Mouse (Mus musculus): ENCODE data around the gene Arnt2.

The Arnt2 gene

DNA sequence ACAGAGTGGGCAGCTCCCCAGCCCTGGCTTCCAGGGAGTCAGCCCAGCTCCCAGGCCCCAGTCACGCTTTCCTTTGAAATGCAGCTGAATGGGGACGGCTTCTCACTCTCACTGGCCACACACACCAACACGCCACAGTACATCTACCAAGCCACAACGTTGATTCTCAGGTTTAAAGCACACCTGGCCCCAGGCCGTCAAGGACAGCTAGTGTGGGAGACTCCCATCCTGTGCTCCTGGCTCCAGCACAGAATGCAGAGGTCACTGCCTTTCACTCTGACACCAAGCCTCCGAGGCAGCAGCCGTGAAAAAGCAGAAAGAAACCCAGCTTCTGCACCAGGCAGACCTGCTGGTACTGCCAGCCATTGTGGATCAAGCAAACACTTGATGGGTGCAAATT is 160.6 kb downstream of the Arnt2 start:
- no peak for DNase-seq (ENCODE audit: low read depth, low spot score)

GRCm38 (mm10) chr7:84247960-84248665 is 161.9 kb downstream of the Arnt2 start:
- no peak for DNase-seq (ENCODE audit: low read depth, low spot score)

- DNase-seq (ENCODE audit: low read depth, low spot score), result no peak
These were observed 163.1 kb downstream of the Arnt2 start for GRCm38 (mm10) chr7:84246878-84247277.

- no peak for DNase-seq (ENCODE audit: low read depth, low spot score)
These were observed 163.9 kb downstream of the Arnt2 start for GRCm38 (mm10) chr7:84246093-84246492.

- DNase-seq (ENCODE audit: low read depth, low spot score), result no peak
These were observed 169.6 kb downstream of the Arnt2 start for GRCm38 (mm10) chr7:84240406-84240805.

DNA sequence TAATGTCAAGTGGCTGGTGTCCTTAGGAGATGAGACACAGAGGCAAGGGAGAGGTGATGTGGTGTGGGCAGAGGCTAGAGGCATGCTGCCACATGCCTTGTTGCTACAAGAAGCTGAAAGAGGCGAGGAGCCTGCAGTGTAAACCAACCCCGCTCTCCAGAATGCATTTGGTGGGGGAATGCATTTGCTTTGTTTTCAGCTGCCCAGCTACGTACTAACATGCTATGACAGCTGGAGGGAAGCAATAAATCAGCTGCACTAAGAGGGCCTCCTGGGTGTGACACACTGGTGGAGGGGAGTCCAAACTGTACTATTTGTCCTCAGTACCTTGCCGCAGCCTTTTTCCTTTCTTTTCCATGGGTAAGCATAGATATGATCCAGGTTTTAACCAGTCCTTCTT is 172.3 kb downstream of the Arnt2 start:
- peak; percentile 53 for DNase-seq (ENCODE audit: low read depth, low spot score)

DNA sequence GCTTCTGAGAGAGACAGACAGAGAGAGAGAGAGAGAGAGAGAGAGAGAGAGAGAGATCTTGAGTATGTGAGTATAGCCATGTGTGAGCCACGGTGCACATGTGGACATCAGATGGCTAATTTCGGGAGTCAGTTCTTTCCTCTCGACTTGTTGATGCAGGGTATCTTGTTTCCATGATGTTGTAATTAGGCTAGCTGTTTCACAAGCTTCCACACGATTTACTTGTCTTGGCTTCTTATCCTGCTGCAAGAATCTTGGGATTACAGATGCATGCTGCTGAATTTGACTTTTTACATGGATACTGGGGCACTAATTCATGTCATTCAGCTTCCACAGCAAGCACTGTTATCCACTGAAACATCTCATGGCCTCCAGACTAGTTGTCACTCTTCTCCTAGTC is 178.6 kb downstream of the Arnt2 start:
- no peak for DNase-seq (ENCODE audit: low read depth, low spot score)

GRCm38 (mm10) chr7:84227652-84228051 is 182.3 kb downstream of the Arnt2 start:
- no peak for DNase-seq (ENCODE audit: low read depth, low spot score)

- DNase-seq (ENCODE audit: low read depth, low spot score), result no peak
These were observed 183.1 kb downstream of the Arnt2 start for GRCm38 (mm10) chr7:84226909-84227308.

DNA sequence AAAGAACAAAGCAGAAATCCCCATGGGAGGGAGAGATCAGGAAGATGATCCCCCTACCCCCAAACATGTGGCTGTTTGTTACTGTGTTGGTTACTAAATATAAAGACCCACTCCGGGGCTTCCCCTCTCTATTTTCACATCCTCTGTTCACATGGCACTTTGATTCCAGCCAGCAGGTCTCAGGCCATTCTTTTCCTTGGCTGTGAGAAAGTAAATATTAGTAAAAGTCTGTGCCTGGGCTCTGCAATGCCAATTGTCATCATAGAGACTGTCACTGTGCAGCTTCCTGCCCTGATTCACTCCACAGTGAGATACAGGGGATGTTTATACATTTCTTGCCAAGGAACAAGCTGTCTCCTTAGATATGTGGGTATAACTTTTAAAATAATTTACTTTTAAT is 197.9 kb downstream of the Arnt2 start:
- DNase-seq (ENCODE audit: low read depth, low spot score), result no peak

GRCm38 (mm10) chr7:84210585-84211291 is 199.2 kb downstream of the Arnt2 start:
- no peak for DNase-seq (ENCODE audit: low read depth, low spot score)

DNA sequence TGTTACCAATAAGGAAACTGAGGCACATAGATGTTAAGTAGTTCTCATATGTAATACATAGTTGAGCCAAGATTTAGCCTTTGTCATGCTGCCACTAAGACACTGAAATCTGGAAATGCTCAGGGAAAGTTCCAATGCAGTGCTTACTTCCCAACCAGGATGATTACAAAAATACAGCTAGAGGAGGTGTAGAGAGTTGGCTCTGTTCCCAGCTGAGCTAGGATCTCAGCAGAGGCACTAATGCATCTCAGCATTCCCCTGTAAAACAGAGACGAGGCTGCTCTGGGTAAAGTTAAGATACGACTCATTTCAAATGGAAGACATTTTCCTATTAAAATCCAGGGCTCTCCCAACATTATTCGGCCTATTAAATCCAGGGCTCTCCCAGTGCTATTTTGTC is 206.0 kb downstream of the Arnt2 start:
- no peak for DNase-seq (ENCODE audit: low read depth, low spot score)

DNA sequence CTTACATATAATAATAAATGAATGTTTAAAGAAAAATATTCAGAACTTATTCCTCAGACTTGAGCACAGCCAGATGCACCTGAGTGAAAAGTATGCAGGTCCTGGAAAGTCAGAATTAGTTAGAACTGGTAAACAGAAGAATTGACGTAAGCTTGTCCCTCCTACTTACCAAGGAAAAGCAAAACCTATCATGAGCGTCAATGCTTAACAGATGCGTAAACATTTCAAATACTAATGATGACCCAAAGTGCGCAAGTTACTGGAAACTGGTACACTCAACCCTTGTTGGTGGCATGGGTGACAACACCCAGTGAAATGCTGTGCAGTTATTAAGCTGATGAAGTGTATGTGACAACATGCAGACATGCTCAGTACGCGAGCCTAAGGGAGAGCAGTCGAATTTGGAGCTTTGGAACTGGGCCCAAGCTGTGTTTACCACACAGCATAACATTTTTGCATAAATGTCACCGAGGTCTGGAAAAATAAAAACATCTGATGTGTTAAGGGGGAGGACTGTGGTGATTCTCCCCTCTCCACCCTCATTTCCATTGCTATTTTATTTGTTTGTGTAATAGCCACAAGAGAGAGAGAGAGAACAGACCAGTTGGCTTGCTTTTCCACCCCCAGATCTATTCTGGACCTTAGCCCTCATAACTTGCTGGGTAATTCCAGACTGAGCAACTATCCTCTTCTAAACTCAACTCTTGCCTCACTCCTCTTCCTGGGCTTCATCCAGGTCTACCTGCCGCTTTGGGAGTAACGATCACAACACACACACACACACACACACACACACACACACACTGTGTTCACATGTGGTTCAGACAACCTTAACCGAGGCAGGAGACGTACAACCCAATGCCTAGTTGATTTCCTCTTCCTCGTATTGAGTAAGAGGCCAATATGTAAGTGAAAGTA is 208.6 kb downstream of the Arnt2 start:
- no peak for DNase-seq (ENCODE audit: low read depth, low spot score)

GRCm38 (mm10) chr7:84197208-84197860 is 212.6 kb downstream of the Arnt2 start:
- no peak for DNase-seq (ENCODE audit: low read depth, low spot score)

Measured in forelimb bud, embryonic 11.5 days (tissue).